Mouse (Mus musculus): ENCODE measurements around the gene Vangl2.
"Not testable (repeated sequence)": the region's sequence is repeated elsewhere in the genome, so short reads cannot be mapped to it uniquely, and the experiment has no call there.

The Vangl2 gene

DNA sequence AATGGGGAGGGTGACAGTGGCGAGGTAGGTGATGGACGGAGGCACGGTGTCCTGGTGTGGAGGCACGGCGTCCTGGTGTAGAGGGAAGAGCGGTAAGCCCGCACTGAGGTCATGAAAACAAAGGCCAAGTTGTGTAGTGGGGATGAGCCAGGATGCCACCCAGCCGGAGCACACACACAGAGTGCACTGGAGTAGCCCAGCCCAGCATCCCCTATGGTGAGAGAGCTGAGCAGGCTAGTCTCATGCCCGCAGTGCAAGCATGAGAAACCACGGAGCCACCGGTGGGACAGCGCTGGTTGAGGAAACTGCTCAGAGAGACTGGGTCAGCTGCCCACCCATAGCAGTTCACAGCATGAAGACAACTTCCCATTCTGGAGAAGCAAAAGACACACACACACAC, 26.6 kb downstream of the Vangl2 start:
- DNase-seq (ENCODE audit: low spot score in 2 of 2), result no peak

DNA sequence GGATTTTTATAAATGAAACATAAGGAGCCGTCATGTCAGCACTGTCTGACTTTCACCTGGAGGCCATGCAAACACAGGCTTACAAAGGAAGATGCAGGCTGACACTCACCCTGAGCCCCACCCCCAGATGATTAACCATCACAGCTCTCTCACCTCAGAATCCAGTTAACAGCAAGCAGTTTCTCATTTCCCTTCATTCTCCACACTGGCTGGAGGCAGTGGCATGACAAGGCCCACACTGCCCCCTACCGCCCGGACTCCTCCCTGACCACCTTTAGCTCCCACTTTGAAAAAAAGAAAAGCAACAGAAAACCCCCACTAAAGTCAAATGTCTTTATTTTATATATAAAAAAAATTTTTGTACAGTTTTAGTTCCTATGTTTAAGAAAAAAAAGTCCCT, 27.6 kb downstream of the Vangl2 start:
- peak; percentile 52 to 60 for DNase-seq (ENCODE audit: low spot score in 2 of 2)

DNA sequence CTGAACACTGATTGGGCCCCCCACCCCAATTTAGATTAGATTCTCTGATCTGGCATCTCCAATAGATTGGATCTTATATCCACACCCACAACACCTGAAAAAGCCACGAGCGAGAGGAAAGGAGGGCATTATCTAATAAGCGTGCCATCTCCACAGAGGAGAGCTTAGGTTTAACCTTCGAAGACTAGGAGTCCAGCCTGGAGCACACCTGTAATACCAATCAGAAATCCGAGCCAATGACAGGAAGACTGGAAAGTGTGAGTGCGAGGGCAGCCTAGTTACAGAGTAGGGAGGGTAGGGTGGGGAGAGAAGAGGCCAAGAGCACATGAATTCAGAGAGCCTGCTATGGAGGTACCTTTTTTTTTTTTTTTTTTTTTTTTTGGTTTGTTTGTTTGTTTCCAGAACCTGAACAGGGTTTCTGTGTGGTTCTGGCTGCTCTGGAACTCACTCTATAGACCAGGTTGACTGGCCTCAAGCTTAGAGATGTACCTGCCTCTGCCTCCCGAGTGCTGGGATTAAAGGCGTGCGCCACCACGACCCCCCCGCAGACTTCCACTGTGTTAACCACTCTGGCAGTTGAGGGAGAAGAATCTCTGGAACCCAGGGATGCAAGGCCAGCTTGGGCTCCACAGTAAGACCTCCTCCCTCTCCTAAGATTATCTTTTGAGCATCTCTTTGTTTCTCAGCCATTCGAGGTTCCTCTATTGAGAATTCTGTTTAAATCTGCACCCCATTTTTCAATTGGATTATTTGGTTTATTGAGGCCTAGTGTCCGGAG, 29.2 kb downstream of the Vangl2 start:
- DNase-seq (ENCODE audit: low spot score in 2 of 2), result no peak

DNA sequence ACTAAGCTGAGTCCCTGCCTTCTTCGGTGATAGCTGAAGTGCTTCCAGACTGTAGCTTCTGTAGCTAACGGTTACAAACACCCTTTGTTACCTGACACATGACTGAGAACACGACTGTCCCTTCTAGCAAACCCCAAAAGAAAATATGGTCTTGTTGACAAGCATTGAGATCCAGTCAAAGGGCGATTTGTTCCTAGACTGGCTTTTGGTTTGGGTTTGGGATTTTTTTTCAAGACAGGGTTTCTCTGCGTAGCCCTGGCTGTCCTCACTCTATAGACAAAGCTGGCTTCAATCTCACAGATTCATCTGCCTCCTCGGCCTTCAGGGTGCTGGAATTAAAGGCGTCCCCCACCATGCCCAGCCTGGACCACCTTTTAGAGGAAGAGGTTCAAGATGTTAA, 31.5 kb downstream of the Vangl2 start:
- no peak for DNase-seq (ENCODE audit: low spot score in 2 of 2)

DNA sequence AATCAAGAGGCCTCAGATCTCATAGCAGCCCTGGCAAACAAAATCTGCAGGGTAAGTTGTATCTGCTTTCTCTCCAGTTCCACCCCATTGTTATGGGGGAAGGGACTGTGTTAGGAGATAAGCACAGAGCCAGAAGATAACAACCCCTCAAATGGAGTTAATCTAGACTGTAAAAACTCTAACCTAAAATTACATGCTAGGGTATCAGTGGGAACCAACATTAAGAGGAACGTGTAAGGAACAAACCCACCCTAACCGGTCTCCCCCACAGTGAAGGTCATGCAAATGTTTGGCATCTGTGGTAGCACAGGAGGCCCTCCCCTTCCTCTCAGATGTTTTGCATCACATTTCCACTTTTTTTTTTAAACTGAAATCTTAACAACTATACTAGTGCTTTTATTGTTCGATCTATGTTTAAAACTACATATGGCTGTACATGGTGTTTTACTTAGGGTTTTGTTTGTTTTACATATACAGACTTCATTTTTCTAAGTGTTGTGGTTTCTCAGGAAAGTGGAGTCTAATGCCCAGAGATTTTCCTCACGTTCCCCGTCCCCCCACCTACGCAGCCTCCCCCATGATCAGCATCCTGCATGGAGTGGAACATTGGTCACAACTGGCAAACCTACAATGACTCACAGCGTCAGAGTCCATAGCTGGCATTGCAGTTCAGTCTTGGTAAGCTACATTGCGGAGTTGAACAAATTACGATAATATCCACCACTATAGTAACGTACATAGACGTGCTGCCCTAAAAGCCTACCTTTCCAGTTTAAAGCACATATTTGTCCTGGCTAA, 33.1 kb downstream of the Vangl2 start:
- DNase-seq (ENCODE audit: low spot score in 2 of 2), result no peak

DNA sequence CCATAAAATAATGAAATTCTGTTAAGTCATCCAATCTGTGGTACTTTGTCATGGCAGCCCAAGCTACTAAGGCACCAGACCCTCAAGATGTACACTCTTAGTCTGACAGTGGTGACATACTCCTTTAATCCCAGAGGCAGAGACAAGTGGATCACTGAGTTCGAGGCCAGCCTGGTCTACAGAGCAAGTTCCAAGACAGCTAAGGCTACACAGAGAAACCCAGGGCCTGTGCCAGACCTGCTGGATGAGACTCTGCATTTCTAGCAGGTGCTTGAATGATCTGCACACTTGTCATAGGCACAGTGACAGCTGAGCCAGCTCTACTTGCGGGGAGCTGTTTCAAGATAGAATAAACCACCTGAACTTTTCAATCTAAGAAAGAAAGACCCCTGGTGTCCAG, 33.7 kb downstream of the Vangl2 start:
- no peak for DNase-seq (ENCODE audit: low spot score in 2 of 2)

DNA sequence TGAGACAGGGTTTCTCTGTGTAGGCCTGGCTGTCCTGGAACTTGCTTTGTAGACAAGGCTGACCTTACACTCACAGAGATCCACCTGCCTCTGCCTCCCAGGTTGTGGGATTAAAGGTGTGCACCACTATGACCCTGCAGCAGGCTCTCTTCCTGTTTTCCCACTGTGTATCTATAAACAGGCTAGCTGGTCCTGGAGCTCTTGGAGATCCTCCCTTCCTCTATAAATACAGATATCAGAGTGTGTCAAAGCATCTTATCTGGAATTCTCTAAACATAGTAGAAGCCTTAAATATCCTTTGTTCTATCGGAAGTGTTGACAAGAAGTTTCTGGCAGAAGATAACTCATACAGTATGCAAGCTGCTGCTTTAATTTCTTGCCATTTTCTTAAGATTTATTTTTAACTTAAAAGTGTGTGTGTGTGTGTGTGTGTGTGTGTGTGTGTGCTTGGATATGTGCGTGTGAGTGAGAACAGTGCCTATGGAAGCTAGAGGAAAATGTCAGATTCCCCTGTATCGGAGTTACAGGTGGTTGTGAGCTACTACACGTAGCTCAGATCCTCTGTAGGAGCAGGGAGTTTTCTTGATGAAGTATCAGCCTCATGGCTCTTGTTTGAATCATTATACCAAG, 35.2 kb downstream of the Vangl2 start:
- DNase-seq (ENCODE audit: low spot score in 2 of 2), result no peak

DNA sequence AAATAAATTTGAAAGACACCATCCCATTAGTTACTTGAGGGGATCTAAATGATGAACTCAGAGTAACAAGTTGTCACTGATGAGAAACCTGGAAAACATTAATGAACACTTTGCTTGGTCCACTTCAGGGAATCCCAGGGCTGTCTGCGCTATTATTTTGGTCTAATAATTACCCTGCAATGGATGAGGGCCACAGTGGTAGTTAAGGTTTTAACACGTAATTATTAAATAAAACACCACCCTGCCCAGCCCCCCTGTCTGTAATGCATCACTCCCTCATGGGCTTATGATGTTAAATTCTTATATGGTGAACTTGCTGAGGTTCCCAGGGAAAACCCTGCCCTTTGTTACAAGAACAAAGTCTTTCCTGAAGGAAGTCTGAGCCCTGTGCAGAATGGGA, 36.4 kb downstream of the Vangl2 start:
- no peak for DNase-seq (ENCODE audit: low spot score in 2 of 2)

DNA sequence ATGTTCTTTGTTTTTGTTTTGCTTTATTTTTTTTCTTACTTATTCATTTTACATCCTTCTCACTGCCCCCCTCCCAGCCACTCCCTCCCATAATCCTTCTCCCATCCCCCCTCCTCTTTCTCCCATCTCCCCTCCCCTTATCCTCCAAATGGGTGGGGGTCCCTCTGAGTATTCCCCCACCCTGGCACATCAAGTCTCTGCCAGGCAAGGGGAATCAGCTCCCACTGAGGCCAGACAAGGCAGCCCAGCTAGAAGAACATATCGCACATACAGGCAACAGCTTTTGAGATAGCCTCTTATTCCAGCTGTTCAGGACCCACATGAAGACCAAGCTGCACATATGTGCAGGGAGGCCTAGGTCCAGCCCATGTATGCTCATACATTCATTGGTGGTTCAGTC, 44.1 kb downstream of the Vangl2 start:
- no peak for DNase-seq (ENCODE audit: low spot score in 2 of 2)

DNA sequence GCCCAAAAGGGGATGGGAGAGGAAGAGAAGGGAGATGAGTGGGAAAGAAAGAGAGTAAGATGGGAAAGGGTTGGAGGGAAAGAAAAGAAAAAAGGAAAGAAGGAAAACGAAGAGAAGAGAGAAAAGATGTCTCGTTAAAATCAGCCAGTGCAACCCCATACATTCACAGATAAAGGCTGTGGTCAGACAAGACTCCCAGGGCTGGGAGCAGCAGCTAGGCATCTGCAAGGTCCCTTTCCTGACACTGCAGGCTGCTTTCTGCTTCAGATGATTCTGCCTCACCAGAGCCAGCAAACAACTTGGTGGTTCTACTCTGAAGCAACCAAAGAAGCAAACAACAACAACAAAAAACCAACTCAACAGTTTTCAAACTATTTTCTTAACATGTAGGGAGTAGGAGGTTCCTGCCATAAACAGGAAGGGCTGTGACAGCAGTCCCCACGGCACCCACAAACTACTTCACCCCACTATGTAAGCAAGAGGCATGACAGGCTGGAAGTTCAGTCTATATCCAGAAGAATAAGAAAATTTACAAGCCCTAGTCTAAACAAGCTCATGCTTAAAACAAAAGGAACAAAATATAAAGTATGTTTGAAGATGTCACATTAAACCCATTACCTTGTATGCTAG, 44.8 kb downstream of the Vangl2 start:
- no peak for DNase-seq (ENCODE audit: low spot score in 2 of 2)

DNA sequence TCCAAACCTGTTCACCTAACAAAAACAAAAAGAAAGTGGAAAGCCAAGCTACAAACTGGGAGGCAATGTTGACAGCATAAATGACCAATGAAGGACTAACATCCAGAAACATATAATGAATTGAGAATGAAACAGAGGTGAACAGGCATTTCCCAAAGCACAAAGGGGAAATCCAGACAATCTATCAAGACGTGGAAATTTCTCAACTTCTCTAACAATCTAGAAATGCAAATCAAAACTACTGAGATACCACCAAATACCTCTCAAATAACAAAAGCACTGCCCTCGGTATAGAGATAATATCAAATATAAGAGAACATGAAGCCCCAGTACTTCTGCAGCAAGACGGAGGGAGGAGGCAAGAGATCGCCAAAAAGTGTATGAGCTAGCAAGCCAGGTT, 45.5 kb downstream of the Vangl2 start:
- DNase-seq (ENCODE audit: low spot score in 2 of 2), result no peak

DNA sequence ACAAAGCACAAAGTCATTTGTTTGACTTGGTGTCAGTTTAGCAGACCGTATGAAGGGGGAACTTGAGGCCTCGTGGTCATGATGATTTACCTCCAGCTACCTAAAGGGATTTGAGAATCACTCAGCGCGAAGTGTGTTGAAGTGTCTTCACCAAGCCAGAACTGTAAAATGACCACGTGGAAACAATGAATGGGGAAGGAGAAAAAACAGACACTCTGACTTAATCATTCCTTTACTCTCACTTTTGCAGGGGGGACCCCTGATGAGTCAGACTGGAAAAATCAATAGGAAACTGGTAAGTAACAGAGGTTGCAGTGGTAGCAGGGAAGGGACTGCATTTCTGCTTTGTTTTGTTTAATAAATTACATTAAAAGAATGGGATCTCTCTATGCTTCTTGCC, 46.1 kb downstream of the Vangl2 start:
- DNase-seq (ENCODE audit: low spot score in 2 of 2), result no peak

DNA sequence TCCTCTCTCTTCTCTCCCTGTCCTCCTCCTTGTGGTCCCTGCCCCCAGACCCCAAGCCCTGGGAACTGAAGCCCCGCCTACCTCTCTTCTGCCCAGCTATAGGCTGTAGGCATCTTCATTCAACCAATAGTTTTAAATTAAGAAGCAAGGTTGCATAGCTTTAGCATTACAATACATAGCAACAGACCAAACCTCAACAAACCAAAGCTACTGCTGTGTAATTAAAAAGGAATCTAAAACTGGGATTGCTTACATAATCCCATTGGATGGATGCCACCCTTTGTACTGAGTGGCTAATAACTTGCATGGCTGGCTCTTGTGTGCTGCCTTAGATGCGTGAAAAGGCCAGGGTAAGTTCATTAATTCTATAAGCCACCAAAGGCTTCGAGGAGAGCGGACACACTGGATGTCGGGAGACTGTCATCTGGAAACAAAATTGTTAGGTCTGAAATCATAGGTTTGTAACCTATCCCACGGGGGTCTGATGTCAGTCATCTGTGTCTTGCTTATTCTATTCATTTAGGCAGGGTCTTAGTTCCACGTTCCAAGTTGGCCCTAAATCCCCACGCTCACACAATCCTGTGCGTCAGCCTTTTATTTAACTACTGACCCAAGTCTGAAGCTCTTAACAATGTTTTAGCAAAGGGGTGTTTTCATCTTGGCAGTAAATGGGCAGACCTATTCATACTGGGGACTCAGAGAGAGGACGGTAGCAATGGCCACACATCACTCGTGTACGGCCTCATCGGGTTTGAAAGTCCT, 48.1 kb downstream of the Vangl2 start:
- no peak for DNase-seq (ENCODE audit: low spot score in 2 of 2)

DNA sequence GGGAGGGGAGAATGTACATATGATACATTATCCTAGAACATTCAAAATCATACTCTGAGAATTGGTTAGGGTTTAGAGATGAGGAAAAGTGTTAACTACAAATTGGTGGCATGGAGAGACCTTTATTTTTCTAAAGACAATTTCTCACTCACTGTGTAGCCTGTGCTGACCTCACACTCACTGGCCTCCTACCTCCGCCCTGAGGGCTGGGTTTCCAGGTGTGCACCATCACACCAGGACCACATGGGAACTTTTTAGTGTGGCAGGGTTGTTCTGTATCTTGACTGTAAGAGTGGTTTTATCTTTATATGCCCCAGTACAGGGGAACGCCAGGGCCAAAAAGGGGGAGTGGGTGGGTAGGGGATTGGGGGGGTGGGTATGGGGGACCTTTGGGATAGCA, 50.4 kb downstream of the Vangl2 start:
- DNase-seq (ENCODE audit: low spot score in 2 of 2), result no peak

DNA sequence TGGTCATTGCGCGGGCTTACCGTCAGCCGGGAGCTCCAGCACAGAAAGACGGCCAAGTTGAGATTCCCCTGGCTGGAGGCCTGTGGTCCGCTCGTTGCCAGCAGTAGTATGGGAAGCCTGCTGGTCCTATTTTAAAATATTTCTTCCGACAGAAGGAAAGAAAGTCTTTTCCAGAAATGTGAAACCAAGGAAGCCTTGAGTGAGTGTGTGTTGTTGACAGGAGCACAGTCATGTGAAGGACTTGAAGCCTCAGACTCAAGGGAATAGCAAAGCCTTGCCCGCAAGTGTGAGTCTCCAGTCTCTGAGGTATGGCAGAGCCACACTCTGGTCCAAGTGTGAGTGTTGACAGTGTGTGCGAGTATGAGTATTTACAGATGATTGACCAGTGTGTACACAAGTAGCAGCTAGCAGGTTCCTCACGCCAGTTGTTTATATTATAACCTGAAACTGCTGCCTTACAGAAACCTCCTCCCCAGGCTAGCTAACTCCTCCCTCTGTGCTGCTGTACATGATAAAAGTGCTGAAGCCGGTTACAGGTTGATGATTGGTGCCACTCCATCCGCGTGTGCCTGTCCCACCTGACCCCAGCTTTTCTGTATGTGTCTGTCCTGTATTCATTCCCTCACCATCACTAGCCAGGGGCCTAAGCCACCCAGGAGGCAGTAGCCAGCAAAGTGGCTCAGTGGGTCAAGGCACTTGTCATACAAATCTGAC, 51.3 kb downstream of the Vangl2 start:
- no peak for DNase-seq (ENCODE audit: low spot score in 2 of 2)

DNA sequence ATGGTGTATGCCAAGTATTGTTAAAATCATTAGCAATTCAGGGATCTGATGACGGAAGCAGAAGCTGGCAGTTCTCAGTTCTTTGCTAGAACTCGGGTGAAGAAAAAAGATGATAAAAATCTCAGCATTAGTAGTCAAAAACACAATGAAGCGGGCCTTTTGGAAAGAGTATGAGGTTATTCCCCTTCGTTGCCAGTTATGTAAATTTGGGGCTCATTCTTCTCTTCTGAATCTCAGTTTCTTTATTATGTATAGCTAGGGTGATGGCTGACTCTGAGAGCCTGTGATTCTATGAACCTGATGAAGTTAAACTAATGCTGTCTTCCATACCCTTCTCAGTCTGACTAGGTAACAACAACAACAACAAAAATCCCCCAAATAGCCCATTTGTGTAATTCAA, 52.4 kb downstream of the Vangl2 start:
- DNase-seq (ENCODE audit: low spot score in 2 of 2), result no peak

DNA sequence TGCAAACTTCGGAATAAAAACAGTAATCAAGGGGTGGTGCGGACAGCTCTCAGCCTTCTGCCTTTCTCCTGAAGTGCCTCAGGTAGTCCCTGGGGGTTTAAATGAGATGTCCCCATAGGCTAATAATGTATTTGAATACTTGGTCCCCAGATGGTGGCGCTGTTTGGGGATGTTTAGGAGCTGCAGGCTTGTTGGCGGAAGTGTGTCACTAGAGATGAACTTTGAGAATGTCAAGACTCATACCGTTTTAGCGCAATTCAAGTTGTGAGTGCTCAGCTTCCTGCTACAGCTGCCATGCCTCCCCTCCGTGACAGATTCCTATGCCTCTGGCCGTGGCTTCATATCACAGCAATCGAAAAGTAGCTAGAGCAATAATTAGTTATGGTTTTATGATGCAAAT, 52.9 kb downstream of the Vangl2 start:
- DNase-seq (ENCODE audit: low spot score in 2 of 2), result no peak

DNA sequence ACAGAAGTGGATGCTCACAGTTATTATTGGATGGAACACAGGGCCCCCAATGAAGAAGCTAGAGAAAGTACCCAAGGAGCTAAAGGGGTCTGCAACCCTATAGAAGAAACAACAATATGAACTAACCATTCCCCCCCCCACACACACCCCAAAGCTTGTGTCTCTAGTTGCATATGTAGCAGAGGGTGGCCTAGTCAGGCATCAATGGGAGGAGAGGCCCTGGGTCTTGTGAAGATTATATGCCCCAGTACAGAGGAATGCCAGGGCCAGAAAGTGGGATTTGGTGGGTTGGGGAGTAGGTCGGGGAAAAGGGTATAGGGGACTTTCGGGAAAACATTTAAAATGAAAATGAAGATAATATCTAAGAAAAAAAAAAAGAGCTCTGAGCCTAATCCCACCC, 53.9 kb downstream of the Vangl2 start:
- not testable (repeated sequence) for DNase-seq (ENCODE audit: low spot score in 2 of 2)

DNA sequence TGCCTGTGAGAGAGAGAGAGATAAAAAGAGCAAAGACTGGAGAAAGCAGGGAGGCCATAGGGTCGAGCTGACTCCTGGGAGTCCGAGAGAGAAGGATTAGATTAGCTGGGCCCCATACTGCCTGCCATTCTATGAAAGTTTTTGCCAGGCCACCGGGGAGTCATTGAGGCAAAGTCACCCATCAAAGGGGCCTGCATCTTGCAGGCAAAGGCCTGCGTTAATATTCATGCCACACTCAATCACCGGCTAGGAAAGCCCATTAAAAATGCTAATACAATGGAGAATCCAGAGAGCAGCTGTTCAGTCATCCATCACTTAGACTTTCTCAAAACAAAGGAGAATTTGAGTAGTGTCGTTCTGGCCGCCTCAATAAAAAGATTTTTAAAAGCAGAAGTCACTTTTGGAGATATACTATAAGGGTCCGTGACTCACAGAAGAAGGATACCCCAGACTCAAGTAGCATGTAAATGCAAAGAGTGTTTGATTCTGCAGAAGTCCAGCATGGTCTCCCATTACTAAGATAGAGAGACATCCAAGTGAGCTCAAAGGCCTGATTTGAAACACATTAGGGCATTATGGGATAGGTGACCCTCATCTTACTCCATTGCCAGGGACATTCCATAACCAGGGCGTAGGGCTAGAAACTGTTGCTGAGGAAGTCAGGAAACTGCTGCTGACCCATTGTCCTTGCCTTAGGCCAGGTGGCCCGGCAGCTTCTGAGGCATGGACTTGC, 57.2 kb downstream of the Vangl2 start:
- DNase-seq (ENCODE audit: low spot score in 2 of 2), result no peak

DNA sequence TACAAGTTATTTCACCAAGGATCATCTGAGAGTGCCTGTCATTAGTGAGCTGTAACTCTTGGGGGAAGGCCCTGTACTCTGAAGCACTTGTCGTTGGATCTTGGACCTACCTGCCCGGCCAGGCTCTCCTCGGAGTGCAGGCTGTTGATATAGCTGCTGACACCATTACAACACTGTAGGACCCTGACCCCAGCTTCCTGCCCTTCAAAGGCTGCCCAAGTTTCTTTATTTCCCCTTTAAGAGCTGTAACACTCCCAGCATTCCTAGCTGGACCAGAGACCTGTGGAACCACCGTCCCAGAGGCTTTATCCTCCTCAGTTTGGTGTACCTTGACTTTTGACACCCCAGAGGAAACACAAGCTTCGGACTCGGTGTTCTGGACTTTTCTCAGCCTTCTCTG, 59.0 kb downstream of the Vangl2 start:
- DNase-seq (ENCODE audit: low spot score in 2 of 2), result no peak
